Comparison of ENCODE assay signal across 9 mouse cellular contexts in the genomic region with DNA sequence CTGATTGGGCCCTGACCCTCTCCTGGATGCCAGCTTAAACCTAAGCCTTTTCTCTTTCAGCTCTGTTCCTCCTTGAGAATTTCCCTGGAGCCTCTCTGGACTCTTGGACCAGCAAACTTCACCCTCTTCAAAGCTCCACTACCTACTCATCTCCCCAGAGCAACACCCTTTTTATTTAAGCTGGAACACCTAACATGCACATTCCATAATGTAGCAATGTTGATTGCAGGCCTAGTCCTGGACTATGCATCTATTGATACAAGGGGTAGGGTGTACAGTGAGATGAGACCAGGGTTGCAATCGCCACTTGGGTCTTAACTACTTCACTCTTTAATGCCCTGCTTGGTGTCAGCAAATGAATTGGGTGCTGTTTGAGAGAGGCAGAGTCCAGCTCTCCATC. TPM values are rescaled to one million over a fixed set of nuclear protein-coding genes. Genes with fewer than 3 reads are reported as not detected.
A peak's percentile ranks its signal among the peaks of the same experiment; 100 is the strongest.
DNase-seq lines count a peak whose midpoint lies in the region; ATAC-seq and TF ChIP-seq lines count a peak whose summit lies in the region.
"Had no signal": no experiment of that assay in that cellular context is flagged by ENCODE, and none has a peak within 500 bp of the region (broad histone marks: within the 10 kb centered on the region; RNA-seq: fewer than 3 reads in every experiment).

No protein-coding gene starts in this region.

- H3K4me1 ChIP-seq in lung, adult 2 months (ENCODE audit: control insufficient read depth, insufficient read depth, low read length), result peaks cover 9% of the 10 kb centered on the region
- H3K4me1 ChIP-seq in embryonic facial prominence, embryonic 15.5 days, result peaks cover 26% of the 10 kb centered on the region
- peaks cover 22% of the 10 kb centered on the region for H3K4me1 ChIP-seq in intestine, embryonic 16.5 days (ENCODE audit: control insufficient read depth, insufficient read depth, low read length)
- peaks cover 18% of the 10 kb centered on the region for H3K4me1 ChIP-seq in neural tube, embryonic 12.5 days

- peak overlapping the region; percentile 74 for H3K27ac ChIP-seq in embryonic facial prominence, embryonic 15.5 days (replicated peaks)
- peak overlapping the region; percentile 81 for H3K27ac ChIP-seq in intestine, embryonic 16.5 days (ENCODE audit: low read length)
- no peak overlapping the region for H3K27ac ChIP-seq in neural tube, embryonic 12.5 days

- no peak overlapping the region for H3K9ac ChIP-seq in embryonic facial prominence, embryonic 15.5 days
- H3K9ac ChIP-seq in intestine, embryonic 16.5 days (ENCODE audit: low read depth, low read length), result 0 out of 2 replicates have a peak overlapping the region, but pooled peaks have one; percentile 5
- H3K9ac ChIP-seq in neural tube, embryonic 12.5 days, result peak overlapping the region; percentile 76; the same call in 1 of the 2 replicates

- H3K4me2 ChIP-seq in embryonic facial prominence, embryonic 15.5 days (replicated peaks), result peak overlapping the region; percentile 84
- peak overlapping the region; percentile 93 for H3K4me2 ChIP-seq in intestine, embryonic 16.5 days (ENCODE audit: low read depth, low read length)
- peak overlapping the region; percentile 94 for H3K4me2 ChIP-seq in neural tube, embryonic 12.5 days (replicated peaks)

- no peaks in the 10 kb centered on the region for H3K9me3 ChIP-seq in embryonic facial prominence, embryonic 15.5 days (replicated peaks)
- H3K9me3 ChIP-seq in intestine, embryonic 16.5 days (ENCODE audit: control insufficient read depth, low read length), result no peaks in the 10 kb centered on the region
- no peaks in the 10 kb centered on the region for H3K9me3 ChIP-seq in neural tube, embryonic 12.5 days

- TF ChIP-seq POLR2A in lung, adult 2 months (IDR thresholded peaks at IDR 0.05; ENCODE audit: borderline replicate concordance, extremely low read depth, low read depth, low read length), result no peak

- no peaks in the 10 kb centered on the region for H3K27me3 ChIP-seq in embryonic facial prominence, embryonic 15.5 days
- no peaks in the 10 kb centered on the region for H3K27me3 ChIP-seq in intestine, embryonic 16.5 days (replicated peaks; ENCODE audit: control insufficient read depth, insufficient read depth, low read length)
- H3K27me3 ChIP-seq in neural tube, embryonic 12.5 days (replicated peaks), result no peaks in the 10 kb centered on the region

- H3K4me3 ChIP-seq in lung, adult 2 months (replicated peaks; ENCODE audit: extremely low read depth, low read depth, low read length), result peak overlapping the region; percentile 45
- peak overlapping the region; percentile 87 for H3K4me3 ChIP-seq in embryonic facial prominence, embryonic 15.5 days (replicated peaks)
- peak overlapping the region; percentile 92 for H3K4me3 ChIP-seq in intestine, embryonic 16.5 days (ENCODE audit: low read length)
- H3K4me3 ChIP-seq in neural tube, embryonic 12.5 days, result peak overlapping the region; percentile 77

- WGBS in lung, adult 2 months, result 88% methylated on average over 1 of the region's 1 CpGs
- WGBS in embryonic facial prominence, embryonic 15.5 days, result 95% methylated on average over 1 of the region's 1 CpGs
- WGBS in intestine, embryonic 16.5 days, result 89% methylated on average over 1 of the region's 1 CpGs
- WGBS in neural tube, embryonic 12.5 days, result 98% methylated on average over 1 of the region's 1 CpGs

- DNase-seq in lung, adult 2 months, result no peak
- DNase-seq in lung, postnatal 14 days, result no peak
- no peak for DNase-seq in spleen, postnatal 10 days (ENCODE audit: low spot score in 2 of 2)
- DNase-seq in layer of hippocampus, postnatal 10 days (ENCODE audit: low spot score in 2 of 2), result no peak
- DNase-seq in spleen, adult 12 weeks (ENCODE audit: low spot score), result no peak

- peaks cover 24% of the 10 kb centered on the region for H3K36me3 ChIP-seq in embryonic facial prominence, embryonic 15.5 days
- peaks cover 12% of the 10 kb centered on the region for H3K36me3 ChIP-seq in intestine, embryonic 16.5 days (ENCODE audit: control insufficient read depth, insufficient read depth, low read length)
- H3K36me3 ChIP-seq in neural tube, embryonic 12.5 days, result peaks cover 23% of the 10 kb centered on the region

- no peak for ATAC-seq in embryonic facial prominence, embryonic 15.5 days (ENCODE audit: insufficient number of reproducible peaks, low FRiP score, low TSS enrichment, low read depth)
- ATAC-seq in intestine, embryonic 16.5 days, result no peak
- peak; percentile 33 for ATAC-seq in neural tube, embryonic 12.5 days (ENCODE audit: low FRiP score, low read depth)

- TF ChIP-seq CTCF in lung, adult 2 months (IDR thresholded peaks at IDR 0.05; ENCODE audit: insufficient read depth, low read length), result no peak

RNA-seq across cellular contexts. Expression of gene Ctsd, which starts 0.4 kb away (rescaled TPM):
- 689 and 921 TPM in 2 replicates for polyA plus RNA-seq in lung, adult 2 months (2012; rRNA removed)
- 374 and 387 TPM in 2 replicates for polyA plus RNA-seq in embryonic facial prominence, embryonic 15.5 days (2015; fragmentation: Nextera tagmentation; extraction: Ambion mirVana)
- 395 and 444 TPM in 2 replicates for polyA plus RNA-seq in intestine, embryonic 16.5 days (2015; fragmentation: Nextera tagmentation; extraction: Ambion mirVana)
- 200 and 207 TPM in 2 replicates for polyA plus RNA-seq in neural tube, embryonic 12.5 days (2016; fragmentation: Nextera tagmentation; extraction: Ambion mirVana)
- 100 to 1,000 TPM; 252 to 270 TPM for total RNA-seq in layer of hippocampus, postnatal 10 days (2021)

RNA-seq across cellular contexts. Expression of gene Gm49369, which starts 5.7 kb away (rescaled TPM):
- polyA plus RNA-seq in lung, adult 2 months (2012; rRNA removed), result 0.24 TPM in 1 of 2 replicates, not detected in the other
- polyA plus RNA-seq in embryonic facial prominence, embryonic 15.5 days (2015; fragmentation: Nextera tagmentation; extraction: Ambion mirVana), result not detected in 2 replicates
- 0.43 and 2.3 TPM in 2 replicates for polyA plus RNA-seq in intestine, embryonic 16.5 days (2015; fragmentation: Nextera tagmentation; extraction: Ambion mirVana)
- 0.90 and 1.5 TPM in 2 replicates for polyA plus RNA-seq in neural tube, embryonic 12.5 days (2016; fragmentation: Nextera tagmentation; extraction: Ambion mirVana)
- total RNA-seq in layer of hippocampus, postnatal 10 days (2021), result 1 to 10 TPM in 1 of 2 experiments, not detected in 1; 6.5 TPM

RNA-seq across cellular contexts. Expression of gene Ifitm10, which starts 14.6 kb away (rescaled TPM):
- polyA plus RNA-seq in lung, adult 2 months (2012; rRNA removed), result 48.5 and 49.1 TPM in 2 replicates
- 7.5 and 7.8 TPM in 2 replicates for polyA plus RNA-seq in embryonic facial prominence, embryonic 15.5 days (2015; fragmentation: Nextera tagmentation; extraction: Ambion mirVana)
- polyA plus RNA-seq in intestine, embryonic 16.5 days (2015; fragmentation: Nextera tagmentation; extraction: Ambion mirVana), result 1.8 and 2.4 TPM in 2 replicates
- polyA plus RNA-seq in neural tube, embryonic 12.5 days (2016; fragmentation: Nextera tagmentation; extraction: Ambion mirVana), result 0.47 and 1.2 TPM in 2 replicates
- 10 to 100 TPM; 21.0 to 24.6 TPM for total RNA-seq in layer of hippocampus, postnatal 10 days (2021)

RNA-seq across cellular contexts. Expression of gene Syt8, which starts 46.5 kb away (rescaled TPM):
- 0.19 and 8.6 TPM in 2 replicates for polyA plus RNA-seq in lung, adult 2 months (2012; rRNA removed)
- polyA plus RNA-seq in embryonic facial prominence, embryonic 15.5 days (2015; fragmentation: Nextera tagmentation; extraction: Ambion mirVana), result 3.9 and 4.5 TPM in 2 replicates
- polyA plus RNA-seq in intestine, embryonic 16.5 days (2015; fragmentation: Nextera tagmentation; extraction: Ambion mirVana), result 8.8 and 10.4 TPM in 2 replicates
- polyA plus RNA-seq in neural tube, embryonic 12.5 days (2016; fragmentation: Nextera tagmentation; extraction: Ambion mirVana), result 0.43 TPM in 1 of 2 replicates, not detected in the other
- not detected for total RNA-seq in layer of hippocampus, postnatal 10 days (2021)
- polyA plus RNA-seq: inflammation-experienced regulatory T-cells, adult 6 months had no signal

RNA-seq across cellular contexts. Expression of gene Tnni2, which starts 53.4 kb away (rescaled TPM):
- polyA plus RNA-seq in lung, adult 2 months (2012; rRNA removed), result 3.1 and 223 TPM in 2 replicates
- polyA plus RNA-seq in embryonic facial prominence, embryonic 15.5 days (2015; fragmentation: Nextera tagmentation; extraction: Ambion mirVana), result 169 and 228 TPM in 2 replicates
- 4.3 and 4.7 TPM in 2 replicates for polyA plus RNA-seq in intestine, embryonic 16.5 days (2015; fragmentation: Nextera tagmentation; extraction: Ambion mirVana)
- polyA plus RNA-seq in neural tube, embryonic 12.5 days (2016; fragmentation: Nextera tagmentation; extraction: Ambion mirVana), result 3.3 and 4.6 TPM in 2 replicates
- not detected for total RNA-seq in layer of hippocampus, postnatal 10 days (2021)
- polyA plus RNA-seq: inflammation-experienced regulatory T-cells, adult 6 months had no signal
